Mouse (Mus musculus) C2C12 (cell line): ENCODE results near the gene Acsf2. TPM values are rescaled to one million over a fixed set of nuclear protein-coding genes. Genes with fewer than 3 reads are reported as not detected.

Source experiments
- H3K27me3 ChIP-seq: one replicate; pipeline ENCODE4 v1.6.1; 2011; ENCODE audit not compliant: control insufficient read depth, insufficient read depth, insufficient read length
- H3K36me3 ChIP-seq: one replicate; pipeline ENCODE4 v1.6.1; 2011; ENCODE audit not compliant: control insufficient read depth, insufficient read depth
- H3K4me3 ChIP-seq: one replicate; pipeline ENCODE4 v1.5.1; 2011; ENCODE audit warnings: mild to moderate bottlenecking, control low read depth; ENCODE audit not compliant: poor library complexity, insufficient read depth, severe bottlenecking
- H3K79me2 ChIP-seq: one replicate; pipeline ENCODE4 v1.6.1; 2011; ENCODE audit not compliant: control insufficient read depth, insufficient read depth
- H3K79me3 ChIP-seq: one replicate; pipeline ENCODE4 v1.6.1; 2011; ENCODE audit warnings: low read depth, control low read depth
- H3ac ChIP-seq: one replicate; pipeline ENCODE3; 2011; ENCODE audit warnings: low read depth; ENCODE audit not compliant: control insufficient read depth, insufficient read length
- CEBPB ChIP-seq: IDR thresholded peaks from one replicate; pipeline ENCODE4 v1.6.1; 2011; ENCODE audit warnings: low read depth, mild to moderate bottlenecking, control low read depth, moderate library complexity
- CTCF ChIP-seq: IDR thresholded peaks from one replicate; pipeline ENCODE4 v1.5.1; 2011; ENCODE audit not compliant: control insufficient read depth, insufficient read depth, insufficient read length
- FOSL1 ChIP-seq: IDR thresholded peaks from one replicate; pipeline ENCODE4 v1.8.0; 2011; ENCODE audit warnings: mild to moderate bottlenecking, low read length; ENCODE audit not compliant: poor library complexity, insufficient read depth, severe bottlenecking
- MAX ChIP-seq: IDR thresholded peaks from one replicate; pipeline ENCODE4 v1.6.1; 2011; ENCODE audit warnings: mild to moderate bottlenecking, control low read depth
- MYOD1 ChIP-seq: IDR thresholded peaks from one replicate; pipeline ENCODE4 v1.6.1; 2011; ENCODE audit warnings: low read depth; ENCODE audit not compliant: control insufficient read depth, insufficient read length
- MYOG ChIP-seq: IDR thresholded peaks from one replicate; pipeline ENCODE4 v1.6.1; 2011; ENCODE audit not compliant: control insufficient read depth, insufficient read length; ENCODE audit errors: extremely low read depth
- USF1 ChIP-seq: IDR thresholded peaks from one replicate; pipeline ENCODE4 v1.6.1; 2011; ENCODE audit warnings: low read depth, mild to moderate bottlenecking, control low read depth, moderate library complexity
- polyA plus RNA-seq: library from polyadenylated mRNA; unstranded; fragments of >200 nt; fragmentation: generic; extraction: Trizol; gene quantifications from one replicate; pipeline ENCODE4 v1.2.1, GENCODE M21; 2012; ENCODE audit warnings: missing spikeins

Acsf2 gene
- polyA plus RNA-seq, 1 experiment = 2.7 TPM

DNA sequence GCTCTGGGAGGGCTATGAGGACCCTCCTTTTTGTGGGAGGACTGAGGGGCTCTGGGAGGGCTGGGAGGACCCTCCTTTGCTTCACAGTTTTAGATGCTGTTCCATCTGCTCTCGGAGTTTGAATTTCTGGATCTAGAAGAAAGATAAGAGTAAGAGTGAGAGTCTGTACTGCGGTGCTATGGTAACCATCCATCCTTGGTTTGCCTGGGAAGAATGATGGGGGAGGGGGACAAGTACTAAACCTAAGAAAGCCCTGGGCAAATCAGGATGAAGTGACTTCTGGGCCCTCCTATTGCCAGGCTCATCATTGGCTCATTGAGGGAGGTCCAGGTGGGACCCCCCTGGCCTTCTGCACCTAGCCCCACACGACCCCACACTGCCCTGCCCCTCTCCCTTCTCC lies 43.4 kb downstream of the Acsf2 start:
- H3K79me3 ChIP-seq = no peaks in the 10 kb centered on the region
- no peak overlapping the region for H3K4me3 ChIP-seq
- TF ChIP-seq MYOD1 = no peak
- TF ChIP-seq CTCF = no peak
- no peak for TF ChIP-seq MYOG
- no peak for TF ChIP-seq MAX
- TF ChIP-seq FOSL1 = no peak
- no peak for TF ChIP-seq CEBPB
- TF ChIP-seq USF1 = no peak
- H3K79me2 ChIP-seq = no peaks in the 10 kb centered on the region
- H3ac ChIP-seq = no peak overlapping the region
- H3K36me3 ChIP-seq = no peaks in the 10 kb centered on the region
- no peaks in the 10 kb centered on the region for H3K27me3 ChIP-seq

DNA sequence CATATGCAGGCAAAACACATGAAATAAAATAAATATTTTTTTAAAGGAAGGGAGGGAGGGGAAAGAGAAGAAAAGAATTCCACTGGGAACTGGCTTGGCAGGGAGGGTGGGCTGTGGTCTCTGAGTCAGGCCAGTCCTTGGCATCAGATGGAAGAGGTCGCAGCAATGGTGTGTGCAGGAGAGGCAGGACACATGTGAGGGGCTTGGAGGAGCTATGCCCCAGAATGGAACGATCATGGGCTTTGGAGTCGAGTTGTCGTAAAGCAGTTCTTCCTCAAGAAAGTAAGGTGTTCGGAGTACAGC lies 51.3 kb downstream of the Acsf2 start:
- H3ac ChIP-seq = no peak overlapping the region
- no peaks in the 10 kb centered on the region for H3K36me3 ChIP-seq
- H3K27me3 ChIP-seq = no peaks in the 10 kb centered on the region
- no peak overlapping the region for H3K4me3 ChIP-seq
- H3K79me3 ChIP-seq = no peaks in the 10 kb centered on the region
- TF ChIP-seq CEBPB = no peak
- TF ChIP-seq MYOG = no peak
- no peak for TF ChIP-seq USF1
- no peak for TF ChIP-seq MAX
- no peak for TF ChIP-seq FOSL1
- TF ChIP-seq MYOD1 = no peak
- no peak for TF ChIP-seq CTCF
- H3K79me2 ChIP-seq = no peaks in the 10 kb centered on the region

GRCm38 (mm10) chr11:94549691-94550441 lies 51.8 kb downstream of the Acsf2 start:
- TF ChIP-seq CEBPB = no peak
- no peak for TF ChIP-seq CTCF
- TF ChIP-seq FOSL1 = no peak
- no peak for TF ChIP-seq MAX
- no peak for TF ChIP-seq MYOD1
- TF ChIP-seq MYOG = no peak
- TF ChIP-seq USF1 = no peak
- Histone ChIP-seq H3K4me3 (no peak overlapping the region), H3K27me3 (no peaks in the 10 kb centered on the region), H3K79me3 (no peaks in the 10 kb centered on the region), H3K36me3 (no peaks in the 10 kb centered on the region), H3ac (no peak overlapping the region), H3K79me2 (no peaks in the 10 kb centered on the region)

DNA sequence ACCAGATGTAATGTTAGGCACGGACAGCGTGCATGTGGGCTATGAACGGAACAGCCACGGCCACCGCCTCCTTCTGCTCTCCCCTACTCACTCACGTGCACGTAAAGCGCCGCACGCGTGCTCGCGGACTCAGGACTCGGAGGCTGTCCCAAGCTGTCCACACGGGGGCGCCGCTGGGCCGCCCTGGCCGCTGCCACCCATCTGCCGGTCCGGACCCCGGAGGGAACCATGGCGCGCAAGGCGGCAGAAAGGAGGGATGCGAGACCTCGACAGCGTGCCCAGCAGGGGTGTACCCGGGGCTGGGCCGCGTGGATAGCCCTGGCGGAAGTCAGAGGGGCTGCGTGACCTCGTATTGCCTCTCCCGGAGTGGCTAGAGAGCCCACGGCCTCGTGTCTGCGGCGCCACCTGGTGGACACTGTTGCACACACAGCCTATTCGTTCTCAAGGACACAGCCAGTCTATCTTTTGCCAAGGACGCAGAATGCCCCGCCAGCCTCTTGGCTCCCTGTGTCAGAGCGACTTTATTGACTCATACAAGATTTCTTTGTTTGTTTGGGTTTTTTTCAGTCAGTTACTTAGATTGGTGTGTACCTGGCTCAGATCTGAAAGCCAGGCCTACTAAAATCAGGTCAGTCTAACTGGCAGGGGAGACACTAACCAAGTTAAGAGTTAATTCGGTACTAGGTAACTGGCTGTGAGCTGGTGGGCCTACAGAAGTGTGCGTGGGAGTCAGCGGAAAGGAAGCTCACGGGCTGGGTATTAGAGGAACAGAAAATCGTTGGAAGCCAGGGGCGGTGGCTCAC lies 52.6 kb downstream of the Acsf2 start, which contains the start of gene Rsad1:
Gene Rsad1, minus strand, starts transcription at position 368 of the 803 bp plus-strand sequence.
- Histone ChIP-seq H3K79me3 (no peaks in the 10 kb centered on the region), H3K79me2 (no peaks in the 10 kb centered on the region), H3K36me3 (no peaks in the 10 kb centered on the region), H3K4me3 (peak within 1 kb of the TSS; percentile 38), H3ac (peak within 1 kb of the TSS; percentile 93), H3K27me3 (no peaks in the 10 kb centered on the region)
- TF ChIP-seq CTCF (peak; percentile 92), FOSL1 (no peak)

DNA sequence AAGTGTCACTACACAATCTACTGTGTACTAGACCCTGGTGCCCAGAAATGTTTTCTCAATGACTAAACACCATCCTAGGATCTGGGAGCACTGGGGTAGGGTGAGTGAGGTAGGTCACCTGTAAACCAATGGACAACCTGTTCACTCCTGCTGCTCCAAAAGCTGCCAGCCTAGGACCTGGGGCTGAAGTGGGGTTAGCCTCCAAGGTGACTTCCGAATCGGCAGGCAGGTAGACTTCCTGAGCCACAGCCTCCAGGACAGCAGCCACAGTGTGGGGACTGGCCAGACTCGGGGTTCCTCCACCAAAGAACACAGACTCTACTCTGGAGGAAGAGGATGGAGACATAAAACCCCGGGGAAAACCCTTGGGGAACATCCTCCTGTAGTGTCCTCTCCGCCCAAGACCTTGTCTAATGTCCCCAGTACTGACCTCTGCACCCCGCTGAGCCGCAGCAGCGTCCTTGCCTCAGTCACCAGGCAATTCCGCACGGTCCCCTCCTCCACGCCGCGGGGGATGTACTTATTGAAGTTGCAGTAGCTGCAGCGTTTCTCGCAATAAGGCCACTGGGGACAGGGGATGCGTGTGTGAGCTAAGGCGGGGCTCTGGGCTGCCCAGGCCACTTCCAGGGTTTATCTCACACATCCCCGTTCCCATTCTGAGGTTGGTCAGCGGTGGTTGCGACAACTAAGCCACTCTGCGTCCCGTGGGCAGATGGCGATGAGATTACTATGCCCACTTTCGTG lies 53.5 kb downstream of the Acsf2 start:
- TF ChIP-seq MAX = no peak
- TF ChIP-seq MYOG = no peak
- TF ChIP-seq USF1 = no peak
- no peak for TF ChIP-seq FOSL1
- no peak for TF ChIP-seq MYOD1
- no peak for TF ChIP-seq CTCF

More for the DNA sequence above, 53.5 kb downstream of the Acsf2 start:
- Histone ChIP-seq H3ac (peak overlapping the region; percentile 93), H3K27me3 (no peaks in the 10 kb centered on the region), H3K4me3 (peak overlapping the region; percentile 38), H3K79me2 (no peaks in the 10 kb centered on the region), H3K36me3 (no peaks in the 10 kb centered on the region), H3K79me3 (no peaks in the 10 kb centered on the region)
